In genomic region chr16:19894435-19894994, GRCm38 (mm10) we compare ENCODE assay signal across 24 mouse cellular contexts.
"Had no signal": no experiment of that assay in that cellular context is flagged by ENCODE, and none has a peak within 500 bp of the region (broad histone marks: within the 10 kb centered on the region; RNA-seq: fewer than 3 reads in every experiment).

No protein-coding gene starts in this region.

- H3K27ac ChIP-seq: gastrocnemius, adult 2 months; heart, adult 2 months; heart, embryonic 13.5 days; heart, embryonic 15.5 days; hindbrain, embryonic 13.5 days; hindbrain, embryonic 15.5 days; hindbrain, postnatal 0 days; layer of hippocampus, adult 2 months; left cerebral cortex, adult 2 months; limb, embryonic 10.5 days; limb, embryonic 12.5 days had no signal

- H3K36me3 ChIP-seq: heart, embryonic 13.5 days; heart, embryonic 15.5 days; hindbrain, embryonic 13.5 days; hindbrain, embryonic 15.5 days; limb, embryonic 10.5 days; limb, embryonic 12.5 days had no signal

- ATAC-seq: hindbrain, postnatal 0 days; intestine, embryonic 16.5 days had no signal

- H3K4me2 ChIP-seq: heart, embryonic 11.5 days; heart, embryonic 13.5 days; heart, embryonic 15.5 days; hindbrain, embryonic 13.5 days; hindbrain, embryonic 15.5 days; limb, embryonic 12.5 days; liver, embryonic 11.5 days had no signal

- DNase-seq: gastrocnemius, adult 2 months; gastrocnemius, postnatal 10 days; gastrocnemius, postnatal 25 days; heart, adult 11 months; heart, adult 2 months; heart, postnatal 14 days; heart, postnatal 36 days; kidney, adult 18-20 months; kidney, adult 8-10 months; kidney, postnatal 10 days; kidney, postnatal 25 days; liver had no signal

- H3K27me3 ChIP-seq: heart, embryonic 13.5 days; heart, embryonic 15.5 days; hindbrain, embryonic 13.5 days; hindbrain, embryonic 15.5 days; limb, embryonic 12.5 days had no signal

- H3K4me1 ChIP-seq: heart, embryonic 13.5 days; heart, embryonic 15.5 days; hindbrain, embryonic 13.5 days; hindbrain, embryonic 15.5 days; limb, embryonic 12.5 days had no signal

- H3K9me3 ChIP-seq: heart, embryonic 13.5 days; heart, embryonic 15.5 days; hindbrain, embryonic 13.5 days; hindbrain, embryonic 15.5 days; limb, embryonic 10.5 days; limb, embryonic 12.5 days had no signal

- H3K9ac ChIP-seq: heart, embryonic 13.5 days; heart, embryonic 15.5 days; hindbrain, embryonic 13.5 days; hindbrain, embryonic 15.5 days; limb, embryonic 12.5 days had no signal

- H3K4me3 ChIP-seq: gastrocnemius, adult 2 months; heart, adult 2 months; heart, embryonic 13.5 days; heart, embryonic 15.5 days; hindbrain, embryonic 13.5 days; hindbrain, embryonic 15.5 days; layer of hippocampus, adult 2 months; left cerebral cortex, adult 2 months; limb, embryonic 10.5 days; limb, embryonic 12.5 days had no signal
